9 mouse cellular contexts compared by ENCODE assay signal in genomic region chr5:92195716-92196115, GRCm38 (mm10). TPM values are rescaled to one million over a fixed set of nuclear protein-coding genes. Genes with fewer than 3 reads are reported as not detected.
DNase-seq lines count a peak whose midpoint lies in the region; ATAC-seq lines count a peak whose summit lies in the region.
"Had no signal": no experiment of that assay in that cellular context is flagged by ENCODE, and none has a peak within 500 bp of the region (broad histone marks: within the 10 kb centered on the region; RNA-seq: fewer than 3 reads in every experiment).

No protein-coding gene starts in this region.

- 0 out of 2 replicates have a peak, but pooled peaks have one; percentile 47 for ATAC-seq in megakaryocyte, adult 5-6 weeks (ENCODE audit: poor library complexity, severe bottlenecking)

- DNase-seq in T-cell, adult 2 months (ENCODE audit: low spot score) = peak; percentile 7
- DNase-seq in cerebellum, postnatal 10 days = peak; percentile 71 to 72
- peak; percentile 18 for DNase-seq in forelimb bud, embryonic 11.5 days (ENCODE audit: low read depth, low spot score)
- DNase-seq in induced T-regulatory cell, adult 2 months (ENCODE audit: low read depth) = peak; percentile 21
- peak; percentile 34 for DNase-seq in left cerebral cortex, adult 11 months (ENCODE audit: low spot score)
- peak; percentile 56 for DNase-seq in right cerebral cortex, postnatal 4 days

RNA-seq across cellular contexts. Expression of gene U90926, which starts 19.5 kb away (rescaled TPM):
- total RNA-seq in megakaryocyte, adult 5-6 weeks (2015) = not detected in 2 replicates
- total RNA-seq in megakaryocyte, adult 5-6 weeks (2017) = not detected in 2 replicates
- total RNA-seq: gastrocnemius, postnatal 25 days; layer of hippocampus, postnatal 36 days had no signal

RNA-seq across cellular contexts. Expression of gene Uso1, which starts 58.0 kb away (rescaled TPM):
- total RNA-seq in megakaryocyte, adult 5-6 weeks (2015) = 55.8 and 56.5 TPM in 2 replicates
- total RNA-seq in megakaryocyte, adult 5-6 weeks (2017) = 20.9 and 29.7 TPM in 2 replicates

Comparison
In these comparisons a context has a peak if more than half of its experiments do, and no peak if none do; other contexts are left out.
1. Peak in every context shown above with its lines: DNase-seq and ATAC-seq.
2. DNase-seq: peak in every context shown above with its lines; median percentile 72 in cerebellum, postnatal 10 days; 56 in right cerebral cortex, postnatal 4 days; 34 in left cerebral cortex, adult 11 months; 21 in induced T-regulatory cell, adult 2 months; 18 in forelimb bud, embryonic 11.5 days; 7 in T-cell, adult 2 months.